Mouse (Mus musculus) lung, embryonic 16.5 days (tissue): ENCODE data around the gene 2200002D01Rik. TPM values are rescaled to one million over a fixed set of nuclear protein-coding genes. Genes with fewer than 3 reads are reported as not detected.

Experiments used
- ATAC-seq: fragments of 200-750 bp; cut with Nextera tagmentation; 2 replicates; pipeline ENCODE4 v1.8.0; 2017; ENCODE audit warnings: low read depth, mild to moderate bottlenecking, moderate library complexity
- H3K27ac ChIP-seq: fragments of 300-500 bp; sonication (generic); 2 replicates; pipeline ENCODE4 v1.5.1; 2014; ENCODE audit warnings: mild to moderate bottlenecking, control low read depth, low read length
- H3K27me3 ChIP-seq: fragments of 300-500 bp; sonication (generic); 2 replicates; pipeline ENCODE4 v1.6.1; 2014; ENCODE audit warnings: low read depth, low read length, mixed read lengths; ENCODE audit not compliant: control insufficient read depth, insufficient read depth
- H3K36me3 ChIP-seq: fragments of 300-500 bp; sonication (generic); 2 replicates; pipeline ENCODE4 v1.6.1; 2014; ENCODE audit warnings: low read length; ENCODE audit not compliant: control insufficient read depth, insufficient read depth
- H3K4me1 ChIP-seq: fragments of 300-500 bp; sonication (generic); replicated peaks from 2 replicates; pipeline ENCODE4 v1.6.1; 2014; ENCODE audit warnings: low read length, mixed read lengths; ENCODE audit not compliant: control insufficient read depth, insufficient read depth
- H3K4me2 ChIP-seq: fragments of 300-500 bp; sonication (generic); 2 replicates; pipeline ENCODE4 v1.6.1; 2014; ENCODE audit warnings: low read depth, low read length, control low read depth
- H3K4me3 ChIP-seq: fragments of 300-500 bp; sonication (generic); 2 replicates; pipeline ENCODE4 v1.5.1; 2014; ENCODE audit warnings: mild to moderate bottlenecking, low read length, control low read depth
- H3K9ac ChIP-seq: fragments of 300-500 bp; sonication (generic); 2 replicates; pipeline ENCODE4 v1.6.1; 2014; ENCODE audit warnings: low read length, control low read depth
- H3K9me3 ChIP-seq: fragments of 300-500 bp; sonication (generic); 2 replicates; pipeline ENCODE4 v1.6.1; 2016; ENCODE audit warnings: low read length; ENCODE audit not compliant: control insufficient read depth
- WGBS: fragments of 180-500 bp; shearing (Covaris S2); extraction: QIAGEN DNeasy Blood & Tissue Kit; methylation state at CpG from one replicate; pipeline ENCODE4 v1.1.7; 2014; 5-methylcytosine and 5-hydroxymethylcytosine counted together
- polyA plus RNA-seq: library from polyadenylated mRNA; unstranded; fragments of >200 nt; fragmentation: Nextera tagmentation; extraction: Ambion mirVana; gene quantifications from 2 replicates; pipeline ENCODE4 v1.2.1, GENCODE M21; 2015

The 2200002D01Rik gene
- 21.9 and 32.5 TPM in 2 replicates for polyA plus RNA-seq

- Histone ChIP-seq H3K9me3 (no peaks in the 10 kb centered on the region), H3K4me1 (peaks cover 25% of the 10 kb centered on the region), H3K27me3 (no peaks in the 10 kb centered on the region), H3K4me3 (peak within 1 kb of the TSS; percentile 49), H3K4me2 (peak within 1 kb of the TSS; percentile 77), H3K9ac (peak within 1 kb of the TSS; percentile 66), H3K27ac (peak within 1 kb of the TSS; percentile 84), H3K36me3 (peaks cover 6% of the 10 kb centered on the region; the same call in 1 of the 2 replicates)
- 25% methylated on average over 20 of the region's 20 CpGs for WGBS
- ATAC-seq, result peak; percentile 73
These were observed at the start of gene 2200002D01Rik for GRCm38 (mm10) chr7:29248261-29248841. Gene 2200002D01Rik, minus strand, starts transcription at chr7:29248466.

- no peak overlapping the region for H3K27ac ChIP-seq
- no peak overlapping the region for H3K9ac ChIP-seq
- H3K4me1 ChIP-seq, result peaks cover 16% of the 10 kb centered on the region
- H3K9me3 ChIP-seq, result no peaks in the 10 kb centered on the region
- ATAC-seq, result no peak
- no peak overlapping the region for H3K4me3 ChIP-seq
- no peaks in the 10 kb centered on the region for H3K27me3 ChIP-seq
- no peaks in the 10 kb centered on the region; the same call in 1 of the 2 replicates for H3K36me3 ChIP-seq
- WGBS, result 11% methylated on average over 10 of the region's 10 CpGs
- H3K4me2 ChIP-seq, result no peak overlapping the region
These were observed 48.7 kb upstream of the 2200002D01Rik start for GRCm38 (mm10) chr7:29296998-29297397.

- H3K4me3 ChIP-seq, result no peak overlapping the region
- WGBS, result 67% methylated on average over 24 of the region's 24 CpGs
- no peaks in the 10 kb centered on the region for H3K27me3 ChIP-seq
- peak overlapping the region; percentile 42 for H3K27ac ChIP-seq
- no peaks in the 10 kb centered on the region; the same call in 1 of the 2 replicates for H3K36me3 ChIP-seq
- H3K4me2 ChIP-seq, result no peak overlapping the region
- H3K4me1 ChIP-seq, result peaks cover 19% of the 10 kb centered on the region
- H3K9ac ChIP-seq, result no peak overlapping the region
- no peak for ATAC-seq
- no peaks in the 10 kb centered on the region for H3K9me3 ChIP-seq
These were observed 47.8 kb upstream of the 2200002D01Rik start for GRCm38 (mm10) chr7:29295861-29296647.

DNA sequence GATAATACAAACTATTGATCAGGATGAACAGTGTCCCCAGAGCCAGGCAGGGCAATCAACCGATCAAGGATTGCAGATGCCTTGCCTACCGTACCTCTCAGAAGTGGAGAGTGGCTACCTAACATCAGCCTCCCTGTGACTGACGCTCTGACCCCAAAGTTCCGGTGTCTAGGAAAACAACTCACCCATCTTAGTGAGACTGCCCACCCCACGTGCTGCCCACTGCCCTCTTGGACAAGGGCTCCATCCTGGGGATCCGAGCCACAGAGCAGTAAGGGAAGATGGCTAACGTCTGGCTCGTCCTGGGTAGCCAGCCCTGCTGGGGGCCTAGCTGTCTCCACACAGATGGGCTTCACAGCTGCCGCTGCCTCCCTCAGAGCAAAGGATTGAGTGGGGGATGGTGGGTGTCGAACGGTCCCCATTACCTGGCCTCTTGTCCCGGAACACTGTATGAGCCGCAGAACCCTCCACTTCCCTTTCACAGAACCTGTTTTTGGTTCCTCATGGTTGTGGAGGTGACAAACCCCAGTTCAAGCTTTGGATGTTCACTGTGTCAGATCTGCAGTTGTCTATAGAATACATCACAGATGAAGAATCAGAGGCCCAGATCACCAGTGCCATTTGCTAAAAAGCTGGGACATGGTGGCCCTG is 46.0 kb upstream of the 2200002D01Rik start:
- no peak overlapping the region for H3K4me2 ChIP-seq
- no peaks in the 10 kb centered on the region for H3K27me3 ChIP-seq
- ATAC-seq, result no peak
- H3K4me1 ChIP-seq, result peaks cover 19% of the 10 kb centered on the region
- no peaks in the 10 kb centered on the region for H3K9me3 ChIP-seq
- H3K27ac ChIP-seq, result peak overlapping the region; percentile 85
- no peak overlapping the region for H3K4me3 ChIP-seq
- H3K36me3 ChIP-seq, result no peaks in the 10 kb centered on the region; the same call in 1 of the 2 replicates
- H3K9ac ChIP-seq, result no peak overlapping the region
- 70% methylated on average over 13 of the region's 13 CpGs for WGBS

GRCm38 (mm10) chr7:29293131-29294065 is 45.1 kb upstream of the 2200002D01Rik start:
- H3K27me3 ChIP-seq, result no peaks in the 10 kb centered on the region
- peak overlapping the region; percentile 85 for H3K27ac ChIP-seq
- H3K9ac ChIP-seq, result peak overlapping the region; percentile 4
- H3K4me3 ChIP-seq, result no peak overlapping the region
- 30% methylated on average over 19 of the region's 19 CpGs for WGBS
- peak; percentile 50 for ATAC-seq
- no peaks in the 10 kb centered on the region for H3K9me3 ChIP-seq
- 0 out of 2 replicates have a peak overlapping the region, but pooled peaks have one; percentile 82 for H3K4me2 ChIP-seq
- H3K4me1 ChIP-seq, result peaks cover 23% of the 10 kb centered on the region
- no peaks in the 10 kb centered on the region; the same call in 1 of the 2 replicates for H3K36me3 ChIP-seq

DNA sequence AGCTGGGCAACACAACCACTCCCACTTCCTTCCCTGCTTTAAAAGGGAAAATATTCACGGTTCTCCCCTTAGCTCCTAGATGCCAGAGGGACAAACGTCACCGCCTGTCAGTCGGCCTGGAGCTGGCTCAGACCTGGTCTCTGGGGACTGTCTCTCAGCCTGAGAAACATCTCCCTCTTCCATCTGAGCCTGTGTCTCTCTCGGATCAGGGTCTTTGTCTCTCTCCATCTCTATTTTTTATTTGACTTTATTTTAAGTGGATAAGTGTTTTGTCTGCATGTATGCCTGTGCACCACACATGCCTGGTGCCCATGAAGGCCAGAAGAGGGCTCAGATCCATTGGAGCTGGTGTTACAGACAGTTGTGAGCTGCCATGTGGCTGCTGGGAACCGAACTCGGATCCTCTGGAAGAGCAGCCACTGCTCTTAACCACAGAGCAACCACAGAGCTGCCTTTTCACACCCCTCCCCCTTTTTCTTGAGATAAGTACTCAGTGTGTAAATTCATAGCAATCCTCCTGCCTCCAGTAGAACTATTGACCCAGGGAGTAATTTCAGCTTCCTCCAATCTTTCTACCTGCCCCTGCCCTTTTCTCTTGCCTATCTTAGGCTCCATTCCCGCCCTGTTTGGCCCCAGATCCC is 44.3 kb upstream of the 2200002D01Rik start:
- H3K27ac ChIP-seq, result peak overlapping the region; percentile 85
- no peaks in the 10 kb centered on the region; the same call in 1 of the 2 replicates for H3K36me3 ChIP-seq
- no peak for ATAC-seq
- peak overlapping the region; percentile 46 for H3K9ac ChIP-seq
- H3K9me3 ChIP-seq, result no peaks in the 10 kb centered on the region
- no peaks in the 10 kb centered on the region for H3K27me3 ChIP-seq
- peak overlapping the region; percentile 82 for H3K4me2 ChIP-seq
- H3K4me1 ChIP-seq, result peaks cover 23% of the 10 kb centered on the region
- H3K4me3 ChIP-seq, result peak overlapping the region; percentile 18; the same call in 1 of the 2 replicates
- 11% methylated on average over 8 of the region's 8 CpGs for WGBS

DNA sequence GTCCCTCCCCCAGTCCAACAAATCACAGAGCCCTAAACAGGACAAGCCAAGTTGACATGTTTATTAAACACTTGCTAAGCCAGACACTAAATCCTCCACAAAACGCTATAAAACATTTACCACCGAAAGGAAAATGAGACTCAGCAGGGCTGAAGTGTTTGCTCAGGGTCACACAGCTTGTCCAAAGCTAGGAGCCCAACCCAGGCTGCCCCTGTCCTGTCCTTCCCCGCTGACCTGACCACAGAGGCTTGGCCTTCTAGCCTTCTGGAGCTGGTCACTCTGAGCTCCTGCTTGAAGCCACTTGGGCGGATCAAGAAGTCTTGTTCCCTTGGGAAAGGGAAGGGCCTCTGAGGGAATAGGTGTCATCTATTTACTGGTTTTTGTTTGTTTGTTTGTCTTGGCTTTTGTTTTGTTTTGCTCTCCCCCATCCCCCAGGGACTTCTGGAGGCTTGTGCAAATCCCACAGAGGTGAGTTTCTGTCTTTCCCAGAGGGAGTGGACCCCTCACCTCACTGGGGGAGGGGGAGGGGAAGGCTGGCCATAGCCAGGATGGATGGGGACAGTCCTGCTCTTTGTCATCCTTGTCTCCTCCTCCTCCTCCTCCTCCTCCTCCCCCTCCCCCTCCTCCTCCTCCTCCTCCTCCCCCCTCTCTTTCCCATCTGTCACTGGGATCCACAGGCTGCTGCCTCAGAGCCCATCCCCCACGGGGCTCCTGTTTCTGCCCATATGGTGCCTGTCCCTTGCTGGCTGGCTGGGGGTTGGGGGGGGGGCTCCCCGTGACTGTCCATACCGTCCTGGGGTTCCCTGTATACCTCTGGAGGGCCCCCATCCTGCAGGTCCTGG is 43.6 kb upstream of the 2200002D01Rik start:
- no peak for ATAC-seq
- peak overlapping the region; percentile 55 for H3K9ac ChIP-seq
- H3K9me3 ChIP-seq, result no peaks in the 10 kb centered on the region
- peaks cover 25% of the 10 kb centered on the region for H3K4me1 ChIP-seq
- peak overlapping the region; percentile 98 for H3K27ac ChIP-seq
- WGBS, result 17% methylated on average over 6 of the region's 7 CpGs
- H3K4me2 ChIP-seq, result peak overlapping the region; percentile 82
- no peaks in the 10 kb centered on the region for H3K27me3 ChIP-seq
- H3K4me3 ChIP-seq, result peak overlapping the region; percentile 69
- H3K36me3 ChIP-seq, result no peaks in the 10 kb centered on the region; the same call in 1 of the 2 replicates
